Mouse (Mus musculus) heart, adult 2 months (tissue): Measurements from ENCODE around the gene Ears2. TPM values are rescaled to one million over a fixed set of nuclear protein-coding genes. Genes with fewer than 3 reads are reported as not detected.

Source experiments
- DNase-seq, 2 experiments: peaks; one replicate each; pipeline ENCODE4 v3.0.0; 2021
- H3K27ac ChIP-seq: fragments of 200-600 bp; 2 replicates; pipeline ENCODE4 v1.8.1; 2022
- H3K27me3 ChIP-seq: fragments of 200-500 bp; 2 replicates; pipeline ENCODE4 v1.6.1; 2012; ENCODE audit warnings: mild to moderate bottlenecking, low read length, inconsistent platforms, mixed read lengths; ENCODE audit not compliant: control insufficient read depth, insufficient read depth
- H3K36me3 ChIP-seq: fragments of 200-500 bp; 2 replicates; pipeline ENCODE4 v1.6.1; 2012; ENCODE audit warnings: low read length, inconsistent platforms; ENCODE audit not compliant: control insufficient read depth, insufficient read depth
- H3K4me1 ChIP-seq: fragments of 200-500 bp; 2 replicates; pipeline ENCODE4 v1.6.1; 2011; ENCODE audit warnings: low read length; ENCODE audit not compliant: control insufficient read depth, insufficient read depth
- H3K4me3 ChIP-seq: fragments of 200-600 bp; 2 replicates; pipeline ENCODE4 v1.8.1; 2022
- H3K79me2 ChIP-seq: fragments of 200-500 bp; replicated peaks from 2 replicates; pipeline ENCODE4 v1.6.1; 2012; ENCODE audit warnings: mild to moderate bottlenecking, inconsistent platforms, low read length, moderate library complexity, mixed read lengths; ENCODE audit not compliant: control insufficient read depth, insufficient read depth
- H3K9ac ChIP-seq: fragments of 200-500 bp; 2 replicates; pipeline ENCODE4 v1.6.1; 2012; ENCODE audit warnings: low read depth, mild to moderate bottlenecking, control low read depth, inconsistent platforms, low read length, mixed read lengths
- CTCF ChIP-seq: fragments of 200-600 bp; IDR thresholded peaks from 2 replicates; pipeline ENCODE4 v1.8.1; 2022; ENCODE audit warnings: antibody characterized with exemption, mild to moderate bottlenecking, moderate library complexity
- EP300 ChIP-seq: fragments of 200-500 bp; IDR thresholded peaks from 2 replicates; pipeline ENCODE4 v1.6.1; 2011; ENCODE audit warnings: low read depth, low read length, control low read depth; ENCODE audit not compliant: insufficient read depth
- POLR2A ChIP-seq: fragments of 200-500 bp; IDR thresholded peaks from 2 replicates; pipeline ENCODE4 v1.6.1; 2011; ENCODE audit warnings: mild to moderate bottlenecking, low read depth, low read length, control low read depth; ENCODE audit not compliant: insufficient read depth
- WGBS: fragments of 180-500 bp; shearing (Covaris S2); methylation state at CpG from one replicate; pipeline ENCODE4 v1.1.7; 2018; 5-methylcytosine and 5-hydroxymethylcytosine counted together
- intact Hi-C: fragments of 180-260 bp; cut with DNase I; formaldehyde crosslinking; loops from one replicate; pipeline ENCODE4 v1.15.1; 2025
- polyA plus RNA-seq: library from polyadenylated mRNA; depleted of rRNA; stranded (reverse); fragments of >200 nt; gene quantifications from 2 replicates; pipeline ENCODE4 v1.2.3, GENCODE M21; 2012
- total RNA-seq, 2 experiments: library from RNA; stranded (reverse); gene quantifications; 2 replicates each; pipeline ENCODE4 v1.2.3; 2021

Ears2 gene
- total and polyA plus RNA-seq, 3 experiments: 10.6 to 12.9 (median 11.8) TPM

GRCm38 (mm10) chr7:122048191-122048590 lies 18.9 kb downstream of the Ears2 start:
- H3K4me1 ChIP-seq: peaks cover 4% of the 10 kb centered on the region
- peaks cover 9% of the 10 kb centered on the region for H3K36me3 ChIP-seq
- no peak for DNase-seq
- intact Hi-C loops: no loop called here
- no peaks in the 10 kb centered on the region for H3K79me2 ChIP-seq
- H3K27ac ChIP-seq: no peak overlapping the region
- TF ChIP-seq EP300: no peak
- no peak for TF ChIP-seq POLR2A
- no peak for TF ChIP-seq CTCF
- H3K27me3 ChIP-seq: no peaks in the 10 kb centered on the region
- H3K4me3 ChIP-seq: no peak overlapping the region
- no peak overlapping the region for H3K9ac ChIP-seq
- WGBS: 89% methylated on average over 9 of the region's 9 CpGs

- Histone ChIP-seq H3K27ac (peak overlapping the region; percentile 91), H3K4me3 (no peak overlapping the region), H3K27me3 (no peaks in the 10 kb centered on the region), H3K9ac (no peak overlapping the region), H3K36me3 (peaks cover 9% of the 10 kb centered on the region), H3K79me2 (no peaks in the 10 kb centered on the region), H3K4me1 (peaks cover 4% of the 10 kb centered on the region)
- WGBS: 16% methylated on average over 2 of the region's 2 CpGs
- TF ChIP-seq POLR2A (no peak), CTCF (no peak), EP300 (no peak)
- peak in 1 of 2 experiments; percentile 7 for DNase-seq
- intact Hi-C loops: no loop called here
These were observed 20.2 kb downstream of the Ears2 start for GRCm38 (mm10) chr7:122046813-122047212.

- 56% methylated on average over 1 of the region's 1 CpGs for WGBS
- peaks cover 4% of the 10 kb centered on the region for H3K4me1 ChIP-seq
- intact Hi-C loops: loop anchor here (2.0 kb wide), 1 partner anchor 21 kb away; the partner anchor contains the start of genes Ears2 and Ubfd1
- peak overlapping the region; percentile 91 for H3K27ac ChIP-seq
- H3K79me2 ChIP-seq: no peaks in the 10 kb centered on the region
- H3K4me3 ChIP-seq: no peak overlapping the region
- H3K27me3 ChIP-seq: no peaks in the 10 kb centered on the region
- H3K9ac ChIP-seq: no peak overlapping the region
- DNase-seq: peak in 1 of 2 experiments; percentile 8
- peaks cover 9% of the 10 kb centered on the region for H3K36me3 ChIP-seq
- TF ChIP-seq CTCF (no peak), EP300 (no peak), POLR2A (no peak)
These were observed 21.4 kb downstream of the Ears2 start for GRCm38 (mm10) chr7:122045711-122046110.

- H3K27me3 ChIP-seq: no peaks in the 10 kb centered on the region
- peak overlapping the region; percentile 91 for H3K27ac ChIP-seq
- 39% methylated on average over 4 of the region's 4 CpGs for WGBS
- H3K4me1 ChIP-seq: peaks cover 4% of the 10 kb centered on the region
- no peak overlapping the region for H3K4me3 ChIP-seq
- peaks cover 9% of the 10 kb centered on the region for H3K36me3 ChIP-seq
- H3K79me2 ChIP-seq: no peaks in the 10 kb centered on the region
- intact Hi-C loops: loop anchor here (2.0 kb wide), 1 partner anchor 22 kb away; the partner anchor contains the start of genes Ears2 and Ubfd1
- TF ChIP-seq EP300 (peak; percentile 77; the same call in 1 of the 2 replicates), CTCF (no peak), POLR2A (no peak; the same call in 1 of the 2 replicates)
- H3K9ac ChIP-seq: no peak overlapping the region
- peak; percentile 41 to 77 for DNase-seq
These were observed 21.9 kb downstream of the Ears2 start for GRCm38 (mm10) chr7:122045181-122045634.

- Histone ChIP-seq H3K79me2 (no peaks in the 10 kb centered on the region), H3K4me1 (peaks cover 4% of the 10 kb centered on the region), H3K27me3 (no peaks in the 10 kb centered on the region), H3K36me3 (peaks cover 9% of the 10 kb centered on the region), H3K27ac (peak overlapping the region; percentile 75), H3K4me3 (no peak overlapping the region), H3K9ac (no peak overlapping the region)
- intact Hi-C loops: loop anchor here (2.0 kb wide), 1 partner anchor 23 kb away; the partner anchor contains the start of genes Ears2 and Ubfd1
- 69% methylated on average over 8 of the region's 8 CpGs for WGBS
- TF ChIP-seq CTCF: no peak
- peak in 1 of 2 experiments; percentile 10 for DNase-seq
These were observed 23.0 kb downstream of the Ears2 start for GRCm38 (mm10) chr7:122044106-122044505.

- intact Hi-C loops: loop anchor here (2.0 kb wide), 1 partner anchor 64 kb away; no protein-coding TSS in a partner anchor
- H3K27ac ChIP-seq: no peak overlapping the region
- H3K4me1 ChIP-seq: no peaks in the 10 kb centered on the region
- TF ChIP-seq POLR2A (no peak), EP300 (no peak), CTCF (peak; percentile 73)
- no peak overlapping the region for H3K4me3 ChIP-seq
- no peaks in the 10 kb centered on the region for H3K36me3 ChIP-seq
- 1% methylated on average over 2 of the region's 2 CpGs for WGBS
- no peaks in the 10 kb centered on the region for H3K79me2 ChIP-seq
- H3K9ac ChIP-seq: no peak overlapping the region
- no peaks in the 10 kb centered on the region for H3K27me3 ChIP-seq
- DNase-seq: no peak
These were observed 32.7 kb downstream of the Ears2 start for GRCm38 (mm10) chr7:122034348-122034747.

GRCm38 (mm10) chr7:122033371-122033770 lies 33.7 kb downstream of the Ears2 start:
- Histone ChIP-seq H3K4me3 (no peak overlapping the region), H3K79me2 (no peaks in the 10 kb centered on the region), H3K27me3 (no peaks in the 10 kb centered on the region), H3K9ac (no peak overlapping the region), H3K4me1 (no peaks in the 10 kb centered on the region), H3K36me3 (no peaks in the 10 kb centered on the region), H3K27ac (no peak overlapping the region)
- 61% methylated on average over 3 of the region's 3 CpGs for WGBS
- no peak for TF ChIP-seq EP300
- no peak for TF ChIP-seq POLR2A
- TF ChIP-seq CTCF: no peak
- DNase-seq: no peak
- intact Hi-C loops: no loop called here
